Mouse (Mus musculus) neural tube, embryonic 15.5 days (tissue): Measurements from ENCODE around the gene Ankrd60. TPM values are rescaled to one million over a fixed set of nuclear protein-coding genes. Genes with fewer than 3 reads are reported as not detected.
A peak's percentile ranks its signal among the peaks of the same experiment; 100 is the strongest.

Experiments
- ATAC-seq: fragments of 200-750 bp; cut with Nextera tagmentation; 2 replicates; pipeline ENCODE4 v1.8.0; 2017; ENCODE audit warnings: mild to moderate bottlenecking, moderate TSS enrichment, moderate library complexity; ENCODE audit not compliant: low FRiP score
- H3K27ac ChIP-seq: fragments of 300-500 bp; sonication (generic); replicated peaks from 2 replicates; pipeline ENCODE4 v1.5.1; 2015; ENCODE audit warnings: mild to moderate bottlenecking, inconsistent platforms
- H3K27me3 ChIP-seq: fragments of 300-500 bp; sonication (generic); replicated peaks from 2 replicates; pipeline ENCODE4 v1.6.1; 2015; ENCODE audit warnings: inconsistent platforms
- H3K36me3 ChIP-seq: fragments of 300-500 bp; sonication (generic); 2 replicates; pipeline ENCODE4 v1.6.1; 2015; ENCODE audit warnings: inconsistent platforms
- H3K4me1 ChIP-seq: fragments of 300-500 bp; sonication (generic); 2 replicates; pipeline ENCODE4 v1.6.1; 2015; ENCODE audit warnings: inconsistent platforms
- H3K4me2 ChIP-seq: fragments of 300-500 bp; sonication (generic); 2 replicates; pipeline ENCODE4 v1.6.1; 2015; ENCODE audit warnings: inconsistent platforms, mild to moderate bottlenecking, moderate library complexity
- H3K4me3 ChIP-seq: fragments of 300-500 bp; sonication (generic); replicated peaks from 2 replicates; pipeline ENCODE4 v1.5.1; 2015; ENCODE audit warnings: mild to moderate bottlenecking, inconsistent platforms
- H3K9ac ChIP-seq: fragments of 300-500 bp; sonication (generic); replicated peaks from 2 replicates; pipeline ENCODE4 v1.6.1; 2015; ENCODE audit warnings: mild to moderate bottlenecking, inconsistent platforms
- H3K9me3 ChIP-seq: fragments of 300-500 bp; sonication (generic); replicated peaks from 2 replicates; pipeline ENCODE4 v1.6.1; 2016; ENCODE audit warnings: inconsistent platforms
- whole genome bisulfite sequencing: fragments of 180-500 bp; shearing (Covaris S2); methylation state at CpG from one replicate; pipeline ENCODE4 v1.1.7; 2015; ENCODE audit warnings: mixed read lengths; 5-methylcytosine and 5-hydroxymethylcytosine counted together
- polyA plus RNA-seq: library from polyadenylated mRNA; unstranded; fragments of >200 nt; fragmentation: Nextera tagmentation; extraction: Ambion mirVana; gene quantifications from 2 replicates; pipeline ENCODE4 v1.2.1, GENCODE M21; 2015

The Ankrd60 gene
- polyA plus RNA-seq, 1 experiment from 2014 or later: not detected

- Histone ChIP-seq H3K4me3 (no peak overlapping the region), H3K4me1 (peaks cover 27% of the 10 kb centered on the region), H3K9ac (no peak overlapping the region), H3K4me2 (no peak overlapping the region), H3K27me3 (peaks cover 28% of the 10 kb centered on the region), H3K9me3 (no peaks in the 10 kb centered on the region), H3K36me3 (no peaks in the 10 kb centered on the region), H3K27ac (no peak overlapping the region)
- WGBS: 96% methylated on average over 3 of the region's 3 CpGs
- ATAC-seq: no peak
These were observed 4.7 kb upstream of the Ankrd60 start for GRCm38 (mm10) chr2:173582903-173583302.

- Histone ChIP-seq H3K4me2 (no peak overlapping the region), H3K36me3 (no peaks in the 10 kb centered on the region), H3K27me3 (peaks cover 28% of the 10 kb centered on the region), H3K4me3 (no peak overlapping the region), H3K27ac (no peak overlapping the region), H3K9ac (no peak overlapping the region), H3K4me1 (peaks cover 23% of the 10 kb centered on the region), H3K9me3 (no peaks in the 10 kb centered on the region)
- no peak for ATAC-seq
These were observed 2.9 kb upstream of the Ankrd60 start for GRCm38 (mm10) chr2:173581096-173581495.

- H3K9me3 ChIP-seq: no peaks in the 10 kb centered on the region
- ATAC-seq: no peak
These were observed 430 bp upstream of the Ankrd60 start for GRCm38 (mm10) chr2:173578595-173578994.

GRCm38 (mm10) chr2:173564179-173564578, 14.0 kb downstream of the Ankrd60 start:
- no peak overlapping the region for H3K4me3 ChIP-seq
- 42% methylated on average over 9 of the region's 9 CpGs for WGBS
- H3K27me3 ChIP-seq: no peaks in the 10 kb centered on the region
- H3K4me1 ChIP-seq: peaks cover 10% of the 10 kb centered on the region
- H3K27ac ChIP-seq: no peak overlapping the region
- no peak overlapping the region for H3K4me2 ChIP-seq
- H3K36me3 ChIP-seq: no peaks in the 10 kb centered on the region
- no peak overlapping the region for H3K9ac ChIP-seq
- no peaks in the 10 kb centered on the region for H3K9me3 ChIP-seq
- 0 out of 2 replicates have a peak, but pooled peaks have one; percentile 40 for ATAC-seq

More at GRCm38 (mm10) chr2:173578595-173578994, 430 bp upstream of the Ankrd60 start:
- peak overlapping the region; percentile 45 for H3K4me3 ChIP-seq
- H3K36me3 ChIP-seq: no peaks in the 10 kb centered on the region
- peak overlapping the region; percentile 85 for H3K4me2 ChIP-seq
- H3K27me3 ChIP-seq: peaks cover 17% of the 10 kb centered on the region
- WGBS: 31% methylated on average over 8 of the region's 8 CpGs
- peaks cover 12% of the 10 kb centered on the region for H3K4me1 ChIP-seq
- H3K27ac ChIP-seq: no peak overlapping the region
- 0 out of 2 replicates have a peak overlapping the region, but pooled peaks have one; percentile 31 for H3K9ac ChIP-seq

- no peak overlapping the region for H3K4me2 ChIP-seq
- no peaks in the 10 kb centered on the region for H3K9me3 ChIP-seq
- peaks cover 10% of the 10 kb centered on the region for H3K4me1 ChIP-seq
- ATAC-seq: no peak
- no peak overlapping the region for H3K9ac ChIP-seq
- 70% methylated on average over 7 of the region's 7 CpGs for WGBS
- no peak overlapping the region for H3K4me3 ChIP-seq
- no peaks in the 10 kb centered on the region for H3K36me3 ChIP-seq
- no peaks in the 10 kb centered on the region for H3K27me3 ChIP-seq
- H3K27ac ChIP-seq: no peak overlapping the region
These were observed 14.8 kb downstream of the Ankrd60 start for GRCm38 (mm10) chr2:173563336-173563735.

- 44% methylated on average over 5 of the region's 5 CpGs for WGBS
- peaks cover 10% of the 10 kb centered on the region for H3K4me1 ChIP-seq
- no peaks in the 10 kb centered on the region for H3K9me3 ChIP-seq
- H3K9ac ChIP-seq: no peak overlapping the region
- no peaks in the 10 kb centered on the region for H3K36me3 ChIP-seq
- no peak overlapping the region for H3K27ac ChIP-seq
- H3K4me3 ChIP-seq: no peak overlapping the region
- no peaks in the 10 kb centered on the region for H3K27me3 ChIP-seq
- no peak overlapping the region for H3K4me2 ChIP-seq
- ATAC-seq: peak; percentile 62; the same call in 1 of the 2 replicates
These were observed 16.2 kb downstream of the Ankrd60 start for GRCm38 (mm10) chr2:173561851-173562442.

GRCm38 (mm10) chr2:173558754-173559396, 19.3 kb downstream of the Ankrd60 start:
- WGBS: 81% methylated on average over 12 of the region's 12 CpGs
- no peaks in the 10 kb centered on the region; the same call in 1 of the 2 replicates for H3K27me3 ChIP-seq
- no peak overlapping the region for H3K4me3 ChIP-seq
- no peaks in the 10 kb centered on the region for H3K4me1 ChIP-seq
- H3K27ac ChIP-seq: no peak overlapping the region
- H3K9me3 ChIP-seq: no peaks in the 10 kb centered on the region
- ATAC-seq: no peak
- no peak overlapping the region for H3K9ac ChIP-seq
- H3K36me3 ChIP-seq: no peaks in the 10 kb centered on the region
- H3K4me2 ChIP-seq: no peak overlapping the region

GRCm38 (mm10) chr2:173553863-173554262, 24.3 kb downstream of the Ankrd60 start:
- Histone ChIP-seq H3K27ac (no peak overlapping the region), H3K9ac (no peak overlapping the region), H3K36me3 (no peaks in the 10 kb centered on the region), H3K4me1 (peaks cover 21% of the 10 kb centered on the region; the same call in 1 of the 2 replicates), H3K9me3 (no peaks in the 10 kb centered on the region), H3K27me3 (no peaks in the 10 kb centered on the region; the same call in 1 of the 2 replicates), H3K4me3 (no peak overlapping the region), H3K4me2 (no peak overlapping the region)
- ATAC-seq: no peak
- 48% methylated on average over 9 of the region's 9 CpGs for WGBS

GRCm38 (mm10) chr2:173550681-173551080, 27.5 kb downstream of the Ankrd60 start:
- Histone ChIP-seq H3K27me3 (peaks cover 7% of the 10 kb centered on the region), H3K27ac (no peak overlapping the region), H3K9me3 (no peaks in the 10 kb centered on the region), H3K4me1 (peaks cover 27% of the 10 kb centered on the region; the same call in 1 of the 2 replicates), H3K4me2 (no peak overlapping the region), H3K36me3 (no peaks in the 10 kb centered on the region), H3K9ac (no peak overlapping the region), H3K4me3 (no peak overlapping the region)
- ATAC-seq: no peak
- 79% methylated on average over 6 of the region's 6 CpGs for WGBS

- Histone ChIP-seq H3K9me3 (no peaks in the 10 kb centered on the region), H3K27ac (no peak overlapping the region), H3K4me1 (peaks cover 28% of the 10 kb centered on the region; the same call in 1 of the 2 replicates), H3K4me2 (no peak overlapping the region), H3K27me3 (peaks cover 7% of the 10 kb centered on the region; the same call in 1 of the 2 replicates), H3K4me3 (no peak overlapping the region), H3K36me3 (no peaks in the 10 kb centered on the region), H3K9ac (no peak overlapping the region)
- WGBS: 41% methylated on average over 10 of the region's 10 CpGs
- ATAC-seq: no peak
These were observed 28.9 kb downstream of the Ankrd60 start for GRCm38 (mm10) chr2:173549236-173549635.

- Histone ChIP-seq H3K9ac (no peak overlapping the region), H3K4me1 (peaks cover 23% of the 10 kb centered on the region; the same call in 1 of the 2 replicates), H3K9me3 (no peaks in the 10 kb centered on the region), H3K27me3 (peaks cover 7% of the 10 kb centered on the region; the same call in 1 of the 2 replicates), H3K4me3 (no peak overlapping the region), H3K4me2 (no peak overlapping the region), H3K27ac (no peak overlapping the region), H3K36me3 (no peaks in the 10 kb centered on the region)
- ATAC-seq: peak; percentile 79
- WGBS: 43% methylated on average over 15 of the region's 15 CpGs
These were observed 32.0 kb downstream of the Ankrd60 start for GRCm38 (mm10) chr2:173545992-173546703.
